Comparison of ENCODE assay signal across 17 mouse cellular contexts in genomic region chr9:45945721-45946120, GRCm38 (mm10). TPM values are rescaled to one million over a fixed set of nuclear protein-coding genes. Genes with fewer than 3 reads are reported as not detected.
DNase-seq lines count a peak whose midpoint lies in the region; TF ChIP-seq lines count a peak whose summit lies in the region.
"Had no signal": no experiment of that assay in that cellular context is flagged by ENCODE, and none has a peak within 500 bp of the region (broad histone marks: within the 10 kb centered on the region; RNA-seq: fewer than 3 reads in every experiment).

No protein-coding gene starts in this region.

- TF ChIP-seq POLR2A in bone marrow, adult 2 months (IDR thresholded peaks at IDR 0.05; ENCODE audit: borderline replicate concordance, control insufficient read depth, low read depth, low read length) = no peak; the same call in 1 of the 2 replicates

- H3K36me3 ChIP-seq in forebrain, embryonic 10.5 days (replicated peaks) = peaks cover 96% of the 10 kb centered on the region

- no peaks in the 10 kb centered on the region for H3K9me3 ChIP-seq in forebrain, embryonic 10.5 days
- H3K9me3 ChIP-seq: embryonic facial prominence, embryonic 15.5 days; hindbrain, embryonic 12.5 days; midbrain, embryonic 15.5 days; neural tube, embryonic 13.5 days had no signal

- no peak for TF ChIP-seq CTCF in gastrocnemius, adult 2 months (IDR thresholded peaks at IDR 0.05)
- TF ChIP-seq CTCF in bone marrow, adult 2 months (IDR thresholded peaks at IDR 0.05; ENCODE audit: control insufficient read depth, insufficient read depth, low read length) = no peak

- DNase-seq in gastrocnemius, adult 2 months = peak; percentile 26
- no peak for DNase-seq in gastrocnemius, postnatal 10 days
- DNase-seq in cerebellum, postnatal 25 days = peak; percentile 70 to 76
- peak; percentile 52 for DNase-seq in thymus, postnatal 0 days (ENCODE audit: low spot score)
- no peak for DNase-seq in layer of hippocampus, postnatal 14 days (ENCODE audit: low spot score in 2 of 2)
- DNase-seq in forebrain, embryonic 10.5 days (ENCODE audit: extremely low spot score, low spot score) = no peak
- no peak for DNase-seq in right cerebral cortex, postnatal 10 days (ENCODE audit: low spot score in 2 of 2)
- DNase-seq: kidney, postnatal 36 days; liver; lung, adult 2 months had no signal

- H3K4me3 ChIP-seq in gastrocnemius, adult 2 months = no peak overlapping the region
- H3K4me3 ChIP-seq in bone marrow, adult 2 months (replicated peaks; ENCODE audit: control insufficient read depth, low read depth, low read length) = no peak overlapping the region
- H3K4me3 ChIP-seq in forebrain, embryonic 10.5 days = no peak overlapping the region
- H3K4me3 ChIP-seq: embryonic facial prominence, embryonic 15.5 days; hindbrain, embryonic 12.5 days; left cerebral cortex, adult 2 months; midbrain, embryonic 15.5 days; neural tube, embryonic 13.5 days had no signal

- 37% methylated on average over 13 of the region's 13 CpGs for WGBS in bone marrow, adult 2 months
- WGBS in forebrain, embryonic 10.5 days = 96% methylated on average over 13 of the region's 13 CpGs

- intact Hi-C loops in gastrocnemius, adult 2 months (cut with DNase I) = no loop called here

- no peaks in the 10 kb centered on the region for H3K27me3 ChIP-seq in forebrain, embryonic 10.5 days (ENCODE audit: poor library complexity, severe bottlenecking)
- H3K27me3 ChIP-seq: embryonic facial prominence, embryonic 15.5 days; hindbrain, embryonic 12.5 days; midbrain, embryonic 15.5 days; neural tube, embryonic 13.5 days had no signal

- H3K4me1 ChIP-seq in bone marrow, adult 2 months (ENCODE audit: control insufficient read depth, insufficient read depth, low read length) = peaks cover 8% of the 10 kb centered on the region
- H3K4me1 ChIP-seq in forebrain, embryonic 10.5 days = peaks cover 5% of the 10 kb centered on the region; the same call in 1 of the 2 replicates
- H3K4me1 ChIP-seq: embryonic facial prominence, embryonic 15.5 days; hindbrain, embryonic 12.5 days; midbrain, embryonic 15.5 days; neural tube, embryonic 13.5 days had no signal

- H3K27ac ChIP-seq in gastrocnemius, adult 2 months = no peak overlapping the region
- H3K27ac ChIP-seq in bone marrow, adult 2 months (ENCODE audit: control insufficient read depth, insufficient read depth, low read depth, low read length, poor library complexity) = peak overlapping the region; percentile 79
- H3K27ac ChIP-seq in forebrain, embryonic 10.5 days = no peak overlapping the region
- H3K27ac ChIP-seq: embryonic facial prominence, embryonic 15.5 days; hindbrain, embryonic 12.5 days; left cerebral cortex, adult 2 months; midbrain, embryonic 15.5 days; neural tube, embryonic 13.5 days; stomach, postnatal 0 days had no signal

RNA-seq across cellular contexts. Expression of gene Sidt2, which starts 9.3 kb away (rescaled TPM):
- total RNA-seq in gastrocnemius, adult 2 months (2021) = 10 to 100 TPM; 66.2 to 72.2 TPM
- 10 to 100 TPM; 57.8 to 58.2 TPM for total RNA-seq in gastrocnemius, postnatal 10 days (2021)
- polyA plus RNA-seq in bone marrow, adult 2 months (2011; ENCODE audit: insufficient read depth, insufficient read length, low replicate concordance, missing spikeins) = 30.9 and 68.0 TPM in 2 replicates
- 58.0 and 64.2 TPM in 2 replicates for polyA plus RNA-seq in thymus, postnatal 0 days (2015; fragmentation: Nextera tagmentation; extraction: Ambion mirVana)
- 100 to 1,000 TPM; 112 to 121 TPM for total RNA-seq in layer of hippocampus, postnatal 14 days (2021)
- polyA plus RNA-seq in forebrain, embryonic 10.5 days (2016; fragmentation: Nextera tagmentation; extraction: Ambion mirVana) = 23.8 and 24.6 TPM in 2 replicates

RNA-seq across cellular contexts. Expression of gene Tagln, which starts 9.9 kb away (rescaled TPM):
- total RNA-seq in gastrocnemius, adult 2 months (2021) = 10 to 100 TPM; 38.5 to 49.2 TPM
- 10 to 100 TPM; 53.6 to 64.6 TPM for total RNA-seq in gastrocnemius, postnatal 10 days (2021)
- polyA plus RNA-seq in bone marrow, adult 2 months (2011; ENCODE audit: insufficient read depth, insufficient read length, low replicate concordance, missing spikeins) = 2.3 and 22.2 TPM in 2 replicates
- polyA plus RNA-seq in thymus, postnatal 0 days (2015; fragmentation: Nextera tagmentation; extraction: Ambion mirVana) = 13.0 and 16.2 TPM in 2 replicates
- total RNA-seq in layer of hippocampus, postnatal 14 days (2021) = 10 to 100 TPM; 12.7 to 18.2 TPM
- 18.6 and 20.7 TPM in 2 replicates for polyA plus RNA-seq in forebrain, embryonic 10.5 days (2016; fragmentation: Nextera tagmentation; extraction: Ambion mirVana)

RNA-seq across cellular contexts. Expression of gene Rnf214, which starts 39.0 kb away (rescaled TPM):
- 10 to 100 TPM; 25.3 to 31.0 TPM for total RNA-seq in gastrocnemius, adult 2 months (2021)
- 10 to 100 TPM; 26.8 to 31.6 TPM for total RNA-seq in gastrocnemius, postnatal 10 days (2021)
- 27.9 and 30.3 TPM in 2 replicates for polyA plus RNA-seq in bone marrow, adult 2 months (2011; ENCODE audit: insufficient read depth, insufficient read length, low replicate concordance, missing spikeins)
- 27.0 and 35.6 TPM in 2 replicates for polyA plus RNA-seq in thymus, postnatal 0 days (2015; fragmentation: Nextera tagmentation; extraction: Ambion mirVana)
- 10 to 100 TPM; 67.0 to 67.2 TPM for total RNA-seq in layer of hippocampus, postnatal 14 days (2021)
- 57.9 and 65.5 TPM in 2 replicates for polyA plus RNA-seq in forebrain, embryonic 10.5 days (2016; fragmentation: Nextera tagmentation; extraction: Ambion mirVana)

RNA-seq across cellular contexts. Expression of gene Pcsk7, which starts 39.4 kb away (rescaled TPM):
- 10 to 100 TPM in 1 of 2 experiments, 1 to 10 TPM in 1; 9.3 to 12.3 TPM for total RNA-seq in gastrocnemius, adult 2 months (2021)
- 10 to 100 TPM; 13.3 to 17.3 TPM for total RNA-seq in gastrocnemius, postnatal 10 days (2021)
- 10.1 and 24.5 TPM in 2 replicates for polyA plus RNA-seq in bone marrow, adult 2 months (2011; ENCODE audit: insufficient read depth, insufficient read length, low replicate concordance, missing spikeins)
- 24.2 and 31.3 TPM in 2 replicates for polyA plus RNA-seq in thymus, postnatal 0 days (2015; fragmentation: Nextera tagmentation; extraction: Ambion mirVana)
- 10 to 100 TPM; 22.6 to 28.4 TPM for total RNA-seq in layer of hippocampus, postnatal 14 days (2021)
- polyA plus RNA-seq in forebrain, embryonic 10.5 days (2016; fragmentation: Nextera tagmentation; extraction: Ambion mirVana) = 17.8 TPM in 2 replicates

Comparison
In these comparisons a context has a peak if more than half of its experiments do, and no peak if none do; other contexts are left out.
1. DNase-seq: peak in gastrocnemius, adult 2 months (single experiment), cerebellum, postnatal 25 days (2 of 2) and thymus, postnatal 0 days (single experiment); none in gastrocnemius, postnatal 10 days (single experiment), layer of hippocampus, postnatal 14 days (0 of 2), forebrain, embryonic 10.5 days (single experiment) and right cerebral cortex, postnatal 10 days (0 of 2).